Mouse (Mus musculus): ENCODE data around the gene Fads1. TPM values are rescaled to one million over a fixed set of nuclear protein-coding genes. Genes with fewer than 3 reads are reported as not detected.

Fads1 gene
- polyA plus RNA-seq (2012; ENCODE audit: low replicate concordance) = 81.8 and 109 TPM in 2 replicates

DNA sequence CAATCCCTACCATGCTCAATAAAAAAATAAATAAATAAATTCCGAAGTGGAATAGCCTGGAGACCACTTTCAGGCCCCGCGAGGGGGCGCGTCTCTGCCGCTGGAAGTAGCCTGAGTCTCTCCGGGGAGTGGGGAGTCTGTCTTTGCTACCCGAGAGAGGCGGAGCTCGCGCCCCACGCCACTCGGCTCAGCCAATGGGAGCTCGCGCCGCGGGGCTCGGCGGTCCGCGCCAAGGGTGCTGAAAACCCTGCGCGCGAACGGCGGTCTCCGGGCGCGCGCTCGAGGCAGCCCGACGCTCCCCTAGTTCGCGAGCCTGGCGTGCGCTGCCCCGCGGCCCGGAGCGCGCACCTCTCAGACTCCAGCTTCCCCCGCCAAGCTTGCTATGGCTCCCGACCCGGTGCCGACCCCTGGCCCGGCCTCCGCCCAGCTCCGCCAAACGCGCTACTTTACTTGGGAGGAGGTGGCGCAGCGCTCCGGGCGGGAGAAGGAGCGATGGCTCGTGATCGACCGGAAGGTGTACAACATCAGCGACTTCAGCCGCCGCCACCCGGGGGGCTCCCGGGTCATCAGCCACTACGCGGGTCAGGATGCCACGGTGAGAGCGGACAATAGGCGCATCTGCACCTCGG, at the start of gene Fads1:
Gene Fads1 (plus strand): TSS at position 219 of the 629 bp plus-strand sequence.

GRCm38 (mm10) chr19:10203848-10204615, 21.3 kb downstream of the Fads1 start, which contains the start of the genes Tmem258 and Fen1:
Gene Tmem258, plus strand, starts transcription at chr19:10204014.
Gene Fen1, minus strand, starts transcription at chr19:10204169.

GRCm38 (mm10) chr19:10240654-10241305, 58.1 kb downstream of the Fads1 start, which contains the start of gene Myrf:
Gene Myrf, minus strand, starts transcription at chr19:10240748.

Other genes with a start within 250 kb of the Fads1 start
- gene Fth1, start 202.3 kb upstream of the Fads1 start, polyA plus RNA-seq (2012; ENCODE audit: low replicate concordance) = 22,439 and 22,473 TPM in 2 replicates
- gene Best1, start 181.3 kb upstream of the Fads1 start, polyA plus RNA-seq (2012; ENCODE audit: low replicate concordance) = not detected in 2 replicates
- gene Rab3il1, start 181.2 kb upstream of the Fads1 start, polyA plus RNA-seq (2012; ENCODE audit: low replicate concordance) = 87.5 and 239 TPM in 2 replicates
- gene Fads3, start 141.3 kb upstream of the Fads1 start, polyA plus RNA-seq (2012; ENCODE audit: low replicate concordance) = 221 and 272 TPM in 2 replicates
- gene Fads2, start 81.1 kb upstream of the Fads1 start, polyA plus RNA-seq (2012; ENCODE audit: low replicate concordance) = 36.5 and 67.5 TPM in 2 replicates
- gene Tmem258, start 21.1 kb downstream of the Fads1 start, polyA plus RNA-seq (2012; ENCODE audit: low replicate concordance) = 8.3 and 10.4 TPM in 2 replicates
- gene Fen1, start 21.3 kb downstream of the Fads1 start, polyA plus RNA-seq (2012; ENCODE audit: low replicate concordance) = 34.7 and 79.8 TPM in 2 replicates
- gene Myrf, start 57.9 kb downstream of the Fads1 start, polyA plus RNA-seq (2012; ENCODE audit: low replicate concordance) = 0.20 and 0.39 TPM in 2 replicates
- gene Dagla, start 122.0 kb downstream of the Fads1 start, polyA plus RNA-seq (2012; ENCODE audit: low replicate concordance) = 0.33 and 0.92 TPM in 2 replicates
- gene Syt7, start 206.2 kb downstream of the Fads1 start, polyA plus RNA-seq (2012; ENCODE audit: low replicate concordance) = 0.06 and 0.10 TPM in 2 replicates